Mouse (Mus musculus) gastrocnemius, adult 2 months (tissue): ENCODE measurements around the gene Bend7. TPM values are rescaled to one million over a fixed set of nuclear protein-coding genes. Genes with fewer than 3 reads are reported as not detected.

Experiments used
- DNase-seq: peaks from one replicate; pipeline ENCODE4 v3.0.0; 2022
- H3K27ac ChIP-seq: fragments of 200-600 bp; 2 replicates; pipeline ENCODE4 v1.8.1; 2022; ENCODE audit warnings: mild to moderate bottlenecking
- H3K4me3 ChIP-seq: fragments of 200-600 bp; 2 replicates; pipeline ENCODE4 v1.8.1; 2022; ENCODE audit warnings: mild to moderate bottlenecking, moderate library complexity
- CTCF ChIP-seq: fragments of 200-600 bp; IDR thresholded peaks from 2 replicates; pipeline ENCODE4 v1.8.1; 2022; ENCODE audit warnings: antibody characterized with exemption, mild to moderate bottlenecking, moderate library complexity
- intact Hi-C: fragments of 180-260 bp; cut with DNase I; formaldehyde crosslinking; loops from one replicate; pipeline ENCODE4 v1.15.1; 2025
- long read RNA-seq, 2 experiments: library from polyadenylated mRNA; stranded (forward); transcript quantifications; one replicate each; pipeline ENCODE4 v2.0.0; 2021
- total RNA-seq, 2 experiments: library from RNA; stranded (reverse); gene quantifications; 2 replicates each; pipeline ENCODE4 v1.2.3; 2021

Bend7 gene
- total RNA-seq: 1 to 10 TPM; 2.2 to 2.6 TPM
- long read RNA-seq, experiment 1, partial matches to known transcripts: 0 of 2 reads
- long read RNA-seq, experiment 1, other reads (novel, unspliced or antisense): 1 of 2 reads
- long read RNA-seq, experiment 2, partial matches to known transcripts: 1 of 6 reads
- long read RNA-seq, experiment 2, other reads (novel, unspliced or antisense): 1 of 6 reads

DNA sequence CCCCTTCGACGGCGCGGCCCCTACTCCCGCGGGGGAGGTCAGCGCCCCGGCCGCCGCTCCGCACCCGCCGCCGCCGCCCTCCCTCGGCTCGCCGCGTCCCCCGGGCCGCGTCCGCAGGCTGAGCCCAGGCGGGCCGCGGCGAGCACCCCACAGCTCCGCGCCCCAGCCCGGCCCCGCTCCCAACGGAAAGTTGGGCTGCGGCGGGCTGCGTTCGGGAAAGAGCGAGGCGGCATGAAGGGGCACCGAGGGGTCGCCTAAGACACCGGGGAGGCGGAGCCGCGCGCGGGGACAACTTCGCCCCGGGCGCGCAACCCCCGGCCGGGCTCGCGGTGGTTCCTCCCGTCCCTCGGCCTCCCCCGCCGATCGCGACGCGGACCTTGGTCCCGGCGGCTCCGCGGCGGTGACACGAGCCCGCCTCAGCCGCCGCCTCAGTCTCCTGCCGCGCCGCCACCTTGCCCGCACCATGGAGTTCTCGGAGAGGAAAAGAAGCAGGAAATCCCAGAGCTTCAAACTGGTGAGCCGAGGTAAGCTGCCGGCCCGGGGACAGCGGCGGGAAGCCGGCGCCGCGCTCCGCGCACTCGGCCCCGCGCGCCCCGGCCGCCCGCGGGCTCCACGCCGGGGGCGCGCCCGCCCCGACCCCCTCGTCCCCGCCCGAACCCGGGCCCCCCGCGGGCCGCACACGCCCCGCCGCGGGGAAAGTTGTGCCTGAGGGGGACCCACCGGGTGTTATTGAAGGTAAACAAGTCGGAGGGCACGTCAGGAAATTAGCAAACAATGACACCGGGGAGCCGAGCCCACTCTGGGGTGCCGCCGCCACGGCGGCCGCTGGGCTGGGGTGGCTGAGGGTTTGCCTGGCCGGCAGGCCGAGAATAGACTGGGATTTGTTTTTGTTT is at the start of gene Bend7:
TSS of gene Bend7 (plus strand) at position 63 of the 893 bp plus-strand sequence.
- H3K27ac ChIP-seq: peak within 1 kb of the TSS; percentile 87

DNA sequence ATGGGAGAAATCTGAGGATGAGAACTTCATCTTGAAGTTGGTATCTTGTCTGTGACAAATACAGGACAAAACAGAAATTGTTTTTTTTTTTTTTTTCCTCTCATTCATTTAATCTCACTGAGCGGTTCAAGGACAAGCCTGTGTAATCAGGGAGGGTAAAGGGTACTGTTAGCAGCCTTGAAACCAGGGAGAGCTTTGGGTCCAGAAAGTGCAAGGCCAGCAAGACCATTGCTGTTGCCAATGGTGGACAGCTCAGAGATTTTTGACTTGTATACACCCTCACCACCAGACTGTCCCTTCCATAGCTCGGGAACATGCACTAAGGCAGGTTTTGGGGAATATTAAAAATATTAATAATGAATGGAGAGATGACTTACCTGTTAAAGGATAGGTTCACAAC is 49.0 kb upstream of the Bend7 start:
- no peak for DNase-seq
- Histone ChIP-seq H3K4me3 (no peak overlapping the region), H3K27ac (no peak overlapping the region)
- no peak for TF ChIP-seq CTCF
- intact Hi-C loops: no loop called here

More for the DNA sequence above, at the start of gene Bend7:
- DNase-seq: peak; percentile 62
- intact Hi-C loops: loop anchor here (10.0 kb wide), 1 partner anchor 147 kb away; no protein-coding TSS in a partner anchor
- peak within 1 kb of the TSS; percentile 93 for H3K4me3 ChIP-seq
- no peak for TF ChIP-seq CTCF

DNA sequence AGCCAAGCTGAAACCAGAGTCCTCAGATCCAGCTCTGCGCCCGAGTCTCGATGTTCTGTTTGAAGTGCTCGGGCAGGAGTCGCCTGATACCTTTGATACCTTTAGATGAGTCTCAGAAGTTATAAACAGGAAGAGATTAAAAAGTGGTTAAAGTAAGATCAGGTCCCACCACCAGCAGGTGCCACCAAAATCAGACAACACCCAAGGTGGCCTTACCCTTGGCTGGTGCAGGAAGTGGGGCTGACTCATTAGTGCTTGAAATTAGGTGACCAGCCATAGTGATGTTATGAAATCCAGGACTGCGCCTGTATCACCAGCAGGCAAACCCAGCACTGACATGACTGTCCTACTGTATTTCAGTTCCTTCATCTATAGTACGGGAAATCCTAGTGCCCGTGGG is 47.9 kb upstream of the Bend7 start:
- no peak overlapping the region for H3K27ac ChIP-seq
- TF ChIP-seq CTCF: no peak
- no peak for DNase-seq
- intact Hi-C loops: no loop called here
- H3K4me3 ChIP-seq: no peak overlapping the region

DNA sequence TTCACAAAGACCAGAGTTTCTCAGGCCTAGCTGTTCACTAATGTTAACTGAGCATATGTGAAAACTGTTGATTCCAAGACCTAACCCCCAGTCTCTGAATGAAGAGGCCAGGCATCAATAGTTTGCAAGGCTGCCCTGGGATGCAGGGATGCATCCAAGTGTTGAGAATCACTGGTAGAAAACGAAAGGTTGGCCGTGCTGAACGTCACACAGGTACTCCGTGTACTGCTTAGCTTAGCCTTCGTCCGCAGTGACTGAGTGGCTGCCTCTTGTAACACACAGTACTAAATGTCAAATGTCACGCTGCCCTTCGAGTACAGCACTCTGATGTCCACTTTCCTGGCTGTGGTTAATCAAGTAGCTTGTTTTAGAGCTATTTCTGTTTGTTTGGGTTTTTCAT is 46.0 kb upstream of the Bend7 start:
- no peak for DNase-seq
- Histone ChIP-seq H3K27ac (no peak overlapping the region), H3K4me3 (no peak overlapping the region)
- intact Hi-C loops: no loop called here
- no peak for TF ChIP-seq CTCF

DNA sequence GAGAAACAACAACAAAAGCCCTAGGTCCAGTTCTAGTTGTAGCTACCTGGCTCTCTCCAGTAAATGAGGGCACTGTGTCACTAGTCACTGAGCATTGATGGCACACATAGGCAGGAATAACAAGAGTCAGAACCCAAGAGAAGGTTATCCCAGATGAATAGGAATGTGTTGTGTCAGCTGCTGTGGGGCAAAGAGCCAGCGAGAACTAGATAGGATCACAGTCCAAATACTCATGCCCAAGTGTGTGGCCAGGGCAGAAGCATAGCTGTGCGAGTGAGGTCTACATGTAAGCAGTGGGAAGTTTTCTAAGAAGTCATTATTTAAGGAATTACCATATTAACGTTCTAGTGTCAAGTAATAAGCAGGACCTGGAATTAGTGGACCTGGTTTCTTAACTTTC is 37.7 kb upstream of the Bend7 start:
- H3K27ac ChIP-seq: no peak overlapping the region
- DNase-seq: no peak
- intact Hi-C loops: no loop called here
- H3K4me3 ChIP-seq: no peak overlapping the region
- TF ChIP-seq CTCF: no peak

DNA sequence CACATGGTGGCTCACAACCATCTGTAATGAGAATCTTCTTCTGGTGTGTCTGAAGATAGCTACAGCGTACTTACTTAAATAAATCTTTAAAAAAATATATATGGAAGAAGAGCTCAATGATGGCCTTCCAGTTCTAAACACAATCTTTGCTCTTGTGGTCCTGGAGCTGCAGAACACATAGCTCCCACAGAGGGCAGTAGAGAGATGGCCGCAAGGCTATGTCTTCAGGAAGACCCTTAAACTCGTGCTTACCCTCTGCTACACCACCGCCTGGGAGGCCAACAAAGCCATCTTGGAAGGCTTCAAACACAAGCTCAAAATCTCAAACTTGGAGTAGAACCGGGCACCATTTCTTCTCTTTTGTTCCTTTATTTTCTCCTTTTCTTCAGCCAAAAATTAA is 6.4 kb upstream of the Bend7 start:
- intact Hi-C loops: loop anchor here (10.0 kb wide), 1 partner anchor 154 kb away; no protein-coding TSS in a partner anchor
- no peak overlapping the region for H3K27ac ChIP-seq
- TF ChIP-seq CTCF: peak; percentile 49
- H3K4me3 ChIP-seq: no peak overlapping the region
- DNase-seq: no peak

DNA sequence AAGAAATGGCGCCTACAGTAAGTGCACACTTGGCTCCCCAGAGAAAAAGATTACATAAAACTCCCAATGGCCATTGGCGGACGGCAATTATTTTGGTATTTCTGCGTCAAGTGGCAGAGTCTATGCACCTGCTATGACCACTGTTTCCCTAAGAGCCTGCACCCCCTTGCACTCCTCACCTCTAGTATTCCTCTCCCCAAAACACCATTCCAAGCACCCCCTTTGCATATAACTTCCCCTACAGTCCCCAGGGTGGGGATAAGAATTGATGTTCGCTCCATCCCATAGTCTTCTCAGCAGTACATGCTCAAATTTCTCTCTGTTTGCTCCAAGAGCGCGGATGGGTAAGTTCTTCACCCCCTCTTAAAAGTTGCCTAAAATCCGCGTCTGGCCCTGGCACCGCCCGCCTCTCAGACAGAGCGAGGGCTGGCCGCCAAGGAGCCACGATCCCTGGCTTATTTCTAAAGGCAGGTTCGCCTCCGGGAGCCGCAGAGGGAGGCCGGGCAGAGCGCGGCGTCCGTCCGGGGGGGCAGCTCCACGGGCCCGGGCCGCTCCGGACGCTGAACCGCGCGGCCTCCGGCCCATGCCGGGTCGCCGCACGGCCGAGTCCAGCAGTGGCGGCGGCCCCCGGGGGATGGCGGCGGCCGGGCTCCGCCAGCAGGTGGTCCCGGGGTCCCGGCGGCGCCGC is 406 bp upstream of the Bend7 start:
- H3K4me3 ChIP-seq: peak overlapping the region; percentile 93
- peak overlapping the region; percentile 46 for H3K27ac ChIP-seq
- intact Hi-C loops: loop anchor here (10.0 kb wide), 1 partner anchor 148 kb away; no protein-coding TSS in a partner anchor
- no peak for DNase-seq
- no peak for TF ChIP-seq CTCF

DNA sequence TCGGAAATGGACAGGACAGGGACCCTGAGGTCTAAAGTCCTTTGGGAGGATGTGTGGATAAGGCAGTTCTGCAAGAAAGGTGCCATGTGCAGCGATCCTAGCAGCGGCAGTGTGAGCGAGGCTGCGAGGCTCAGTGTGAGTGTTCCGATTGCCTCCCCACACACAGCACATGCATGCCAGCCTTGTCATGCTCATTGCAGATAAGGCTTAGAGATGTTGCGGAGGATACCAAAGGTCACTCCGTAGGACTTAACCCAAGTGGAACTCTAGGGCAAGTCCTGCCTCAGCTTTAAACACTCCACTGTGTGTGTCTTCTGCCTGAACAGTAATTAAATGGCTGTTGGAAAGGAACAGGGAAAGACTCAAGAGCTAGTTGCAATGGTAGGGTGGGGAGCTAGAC is 5.5 kb downstream of the Bend7 start:
- intact Hi-C loops: no loop called here
- Histone ChIP-seq H3K27ac (no peak overlapping the region), H3K4me3 (no peak overlapping the region)
- no peak for TF ChIP-seq CTCF
- DNase-seq: no peak

DNA sequence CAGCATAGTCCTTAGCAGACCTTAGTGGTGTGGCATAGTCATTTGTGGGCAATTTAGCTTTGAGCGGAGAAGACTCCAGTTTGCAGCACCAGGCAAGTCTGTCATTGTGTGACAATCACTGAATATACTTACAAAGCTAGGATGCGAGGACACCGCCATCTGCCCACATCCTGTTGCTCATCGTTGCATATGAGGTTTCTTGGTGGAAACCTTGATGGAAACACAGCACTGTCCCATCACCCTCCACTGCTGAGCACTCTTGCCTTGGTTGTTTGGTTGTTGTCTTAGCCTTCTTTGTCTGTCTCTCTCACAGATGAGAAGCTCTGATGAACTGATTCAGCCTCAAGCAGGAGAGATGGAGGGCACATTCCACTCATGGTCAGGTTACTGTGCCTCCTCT is 12.5 kb downstream of the Bend7 start:
- no peak overlapping the region for H3K27ac ChIP-seq
- intact Hi-C loops: no loop called here
- no peak for TF ChIP-seq CTCF
- DNase-seq: no peak
- H3K4me3 ChIP-seq: no peak overlapping the region

DNA sequence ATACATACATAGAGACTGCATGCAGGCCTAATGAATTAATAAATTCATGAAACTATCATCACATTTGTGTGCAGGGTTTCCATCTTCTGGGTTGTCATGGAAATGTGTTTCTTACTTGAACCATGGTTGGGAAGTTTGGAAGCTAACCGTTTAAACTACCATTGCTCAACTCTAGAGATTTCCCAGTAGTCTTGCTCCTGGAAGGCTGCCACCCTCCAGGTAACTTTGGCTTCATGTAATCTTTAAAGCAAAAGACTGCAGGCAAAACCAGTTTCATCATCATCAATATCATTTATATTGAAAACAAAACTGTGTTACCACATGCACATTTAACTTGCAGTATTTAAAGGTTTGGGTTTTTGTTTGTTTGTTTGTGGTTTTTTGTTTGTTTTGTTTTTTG is 16.3 kb downstream of the Bend7 start:
- TF ChIP-seq CTCF: no peak
- DNase-seq: no peak
- Histone ChIP-seq H3K27ac (no peak overlapping the region), H3K4me3 (no peak overlapping the region)
- intact Hi-C loops: no loop called here

DNA sequence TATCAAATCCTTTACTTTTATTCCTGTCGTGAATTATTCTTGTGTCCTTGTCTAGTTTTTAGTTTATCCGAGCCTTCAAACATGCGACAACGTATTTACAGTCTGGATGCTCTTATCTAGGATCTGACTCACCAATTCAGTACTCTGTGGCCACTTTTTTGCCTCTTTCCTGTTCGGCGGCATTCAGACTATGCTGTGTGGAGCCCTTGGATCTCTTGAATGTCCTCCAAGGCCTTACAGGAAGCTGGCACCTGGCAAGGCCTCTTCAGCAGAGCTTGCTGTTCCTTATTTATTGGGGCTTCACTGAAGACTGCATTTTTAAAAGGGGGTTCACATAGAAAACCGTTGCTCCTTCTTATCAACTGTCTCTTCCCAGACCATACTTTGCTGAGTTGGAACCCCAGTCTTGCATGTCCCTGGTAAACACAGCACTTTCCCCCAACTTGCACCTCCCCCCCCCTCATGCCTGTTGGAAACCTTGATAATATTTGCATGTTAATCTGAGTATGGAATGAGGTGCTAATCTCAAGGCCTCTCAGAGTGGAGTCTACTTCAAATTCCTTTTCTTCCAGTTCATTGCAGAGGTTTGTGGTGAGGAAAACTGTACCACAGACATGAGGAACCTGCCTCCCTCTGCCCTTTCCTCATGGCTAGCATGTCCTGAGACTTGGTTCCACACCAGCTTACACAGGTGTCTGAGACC is 18.6 kb downstream of the Bend7 start:
- DNase-seq: no peak
- Histone ChIP-seq H3K4me3 (no peak overlapping the region), H3K27ac (no peak overlapping the region)
- intact Hi-C loops: no loop called here
- TF ChIP-seq CTCF: no peak

DNA sequence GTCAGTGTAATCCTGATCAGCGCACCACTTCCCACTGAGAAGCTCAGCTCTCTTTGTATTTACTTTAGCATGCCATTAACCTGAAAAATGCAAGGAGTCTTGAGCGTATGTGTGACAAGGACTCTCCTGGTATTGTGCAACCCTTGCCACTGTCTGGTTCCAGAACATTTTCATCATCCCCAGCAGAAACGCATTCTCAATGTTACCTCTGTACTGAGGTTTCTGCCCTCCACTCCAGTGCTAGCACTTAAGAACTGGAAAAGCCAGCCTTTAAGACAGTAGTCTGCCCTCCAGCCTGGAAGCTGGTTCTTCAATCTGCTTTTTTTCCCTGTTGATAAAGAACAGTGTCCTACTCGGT is 19.1 kb downstream of the Bend7 start:
- DNase-seq: no peak
- intact Hi-C loops: no loop called here
- TF ChIP-seq CTCF: no peak
- H3K27ac ChIP-seq: no peak overlapping the region
- no peak overlapping the region for H3K4me3 ChIP-seq
